Mouse (Mus musculus) forebrain, postnatal 0 days (tissue): Measurements from ENCODE around the gene Fance. TPM values are rescaled to one million over a fixed set of nuclear protein-coding genes. Genes with fewer than 3 reads are reported as not detected.

ENCODE experiments used
- ATAC-seq: fragments of 200-750 bp; cut with Nextera tagmentation; 2 replicates; pipeline ENCODE4 v1.8.0; 2017; ENCODE audit warnings: mild to moderate bottlenecking, moderate library complexity
- DNase-seq: peaks from one replicate; pipeline ENCODE4 v3.0.0-alpha.2; 2015
- H3K27ac ChIP-seq: fragments of 300-500 bp; sonication (generic); 2 replicates; pipeline ENCODE4 v1.5.1; 2014; ENCODE audit warnings: low read depth, mild to moderate bottlenecking, antibody characterized with exemption, low read length, moderate library complexity, mixed read lengths
- H3K27me3 ChIP-seq: fragments of 300-500 bp; sonication (generic); 2 replicates; pipeline ENCODE4 v1.6.1; 2014; ENCODE audit warnings: mild to moderate bottlenecking, low read length, mixed read lengths; ENCODE audit not compliant: insufficient read depth
- H3K36me3 ChIP-seq: fragments of 300-500 bp; sonication (generic); 2 replicates; pipeline ENCODE4 v1.6.1; 2014; ENCODE audit warnings: mild to moderate bottlenecking, moderate library complexity; ENCODE audit not compliant: insufficient read depth
- H3K4me1 ChIP-seq: fragments of 300-500 bp; sonication (generic); 2 replicates; pipeline ENCODE4 v1.6.1; 2014; ENCODE audit warnings: antibody characterized with exemption; ENCODE audit not compliant: insufficient read depth
- H3K4me2 ChIP-seq: fragments of 300-500 bp; sonication (generic); 2 replicates; pipeline ENCODE4 v1.6.1; 2014; ENCODE audit warnings: low read depth, mild to moderate bottlenecking, moderate library complexity
- H3K4me3 ChIP-seq: fragments of 300-500 bp; sonication (generic); 2 replicates; pipeline ENCODE4 v1.5.1; 2014; ENCODE audit warnings: low read depth, low read length, mixed read lengths
- H3K9ac ChIP-seq: fragments of 300-500 bp; sonication (generic); 2 replicates; pipeline ENCODE4 v1.6.1; 2014; ENCODE audit warnings: mild to moderate bottlenecking
- H3K9me3 ChIP-seq: fragments of 300-500 bp; sonication (generic); 2 replicates; pipeline ENCODE4 v1.6.1; 2016; ENCODE audit warnings: low read length
- CTCF ChIP-seq: sonication (generic); IDR thresholded peaks from 2 replicates; pipeline ENCODE4 v1.5.1; 2016; ENCODE audit warnings: antibody characterized with exemption, control low read depth, low read depth
- WGBS: fragments of 180-500 bp; shearing (Covaris S2); extraction: QIAGEN DNeasy Blood & Tissue Kit; methylation state at CpG from one replicate; pipeline ENCODE4 v1.1.7; 2014; 5-methylcytosine and 5-hydroxymethylcytosine counted together
- polyA plus RNA-seq: library from polyadenylated mRNA; unstranded; fragments of >200 nt; fragmentation: Nextera tagmentation; extraction: Ambion mirVana; gene quantifications from 2 replicates; pipeline ENCODE4 v1.2.1, GENCODE M21; 2015
- total RNA-seq: library from RNA; depleted of rRNA; stranded (reverse); fragments of >200 nt; gene quantifications from 2 replicates; pipeline ENCODE4 v1.2.3, GENCODE M21; 2014

Gene Fance
- total and polyA plus RNA-seq, 2 experiments from 2014 or later: 31.2 to 35.2 TPM

- Histone ChIP-seq H3K27ac (no peak overlapping the region), H3K27me3 (no peaks in the 10 kb centered on the region), H3K9ac (no peak overlapping the region), H3K36me3 (no peaks in the 10 kb centered on the region), H3K9me3 (no peaks in the 10 kb centered on the region), H3K4me1 (no peaks in the 10 kb centered on the region), H3K4me2 (no peak overlapping the region), H3K4me3 (no peak overlapping the region)
- TF ChIP-seq CTCF: no peak
- WGBS: 82% methylated on average over 11 of the region's 11 CpGs
- DNase-seq: no peak
- no peak for ATAC-seq
These were observed 22.6 kb upstream of the Fance start for GRCm38 (mm10) chr17:28290671-28291070.

DNA sequence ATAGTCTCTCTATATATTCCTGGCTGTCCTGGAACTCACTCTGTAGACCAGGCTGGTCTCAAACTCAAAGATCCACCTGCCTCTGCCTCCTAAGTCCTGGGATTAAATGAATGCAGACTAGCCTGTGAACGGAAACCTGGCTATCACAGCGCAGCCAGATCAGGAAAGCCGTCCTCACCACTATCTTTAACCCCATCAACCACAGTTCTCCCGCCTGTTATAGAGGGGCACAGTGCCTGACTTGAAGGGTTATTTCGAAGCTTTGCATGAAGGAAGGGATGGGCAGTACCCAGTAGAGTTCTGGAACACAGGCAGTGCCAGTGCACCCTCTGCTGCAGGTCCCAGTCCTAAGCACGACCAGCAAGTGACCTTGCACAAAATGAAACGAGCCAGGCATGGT lies 22.0 kb upstream of the Fance start:
- Histone ChIP-seq H3K4me2 (no peak overlapping the region), H3K36me3 (no peaks in the 10 kb centered on the region), H3K4me1 (no peaks in the 10 kb centered on the region), H3K27ac (no peak overlapping the region), H3K9me3 (no peaks in the 10 kb centered on the region), H3K4me3 (no peak overlapping the region), H3K27me3 (no peaks in the 10 kb centered on the region), H3K9ac (no peak overlapping the region)
- ATAC-seq (no peak), DNase-seq (no peak)
- no peak for TF ChIP-seq CTCF
- 83% methylated on average over 7 of the region's 7 CpGs for WGBS

DNA sequence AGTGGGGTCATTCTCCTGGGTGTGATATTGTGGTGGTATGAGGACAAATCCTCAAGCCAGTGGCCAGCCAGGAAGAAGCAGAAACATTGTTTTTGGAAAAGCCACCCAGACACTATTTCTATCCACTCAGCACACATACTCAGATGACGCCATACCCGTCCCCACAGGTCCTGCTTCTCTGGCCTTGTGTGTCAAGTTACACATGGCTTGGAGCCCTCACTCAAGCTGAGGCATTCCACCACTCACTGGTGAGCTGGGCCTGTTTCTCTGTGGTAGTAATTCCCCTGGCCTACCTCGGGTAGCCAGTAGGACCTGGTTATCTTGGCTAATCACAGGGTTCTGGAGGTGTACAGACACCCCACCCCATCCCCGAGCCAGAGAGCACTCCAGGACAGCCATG lies 19.6 kb upstream of the Fance start:
- DNase-seq: no peak
- Histone ChIP-seq H3K9ac (no peak overlapping the region), H3K9me3 (no peaks in the 10 kb centered on the region), H3K4me3 (no peak overlapping the region), H3K27me3 (no peaks in the 10 kb centered on the region), H3K36me3 (no peaks in the 10 kb centered on the region), H3K27ac (no peak overlapping the region), H3K4me1 (no peaks in the 10 kb centered on the region), H3K4me2 (no peak overlapping the region)
- WGBS: 84% methylated on average over 4 of the region's 4 CpGs
- no peak for ATAC-seq
- no peak for TF ChIP-seq CTCF

GRCm38 (mm10) chr17:28294449-28295333 lies 18.6 kb upstream of the Fance start:
- ATAC-seq: no peak; the same call in 1 of the 2 replicates
- no peaks in the 10 kb centered on the region for H3K36me3 ChIP-seq
- no peak overlapping the region for H3K4me3 ChIP-seq
- H3K4me1 ChIP-seq: no peaks in the 10 kb centered on the region
- no peak overlapping the region for H3K4me2 ChIP-seq
- no peak overlapping the region for H3K27ac ChIP-seq
- no peak for TF ChIP-seq CTCF
- no peak overlapping the region for H3K9ac ChIP-seq
- H3K27me3 ChIP-seq: no peaks in the 10 kb centered on the region
- DNase-seq: no peak
- WGBS: 71% methylated on average over 17 of the region's 17 CpGs
- H3K9me3 ChIP-seq: no peaks in the 10 kb centered on the region

DNA sequence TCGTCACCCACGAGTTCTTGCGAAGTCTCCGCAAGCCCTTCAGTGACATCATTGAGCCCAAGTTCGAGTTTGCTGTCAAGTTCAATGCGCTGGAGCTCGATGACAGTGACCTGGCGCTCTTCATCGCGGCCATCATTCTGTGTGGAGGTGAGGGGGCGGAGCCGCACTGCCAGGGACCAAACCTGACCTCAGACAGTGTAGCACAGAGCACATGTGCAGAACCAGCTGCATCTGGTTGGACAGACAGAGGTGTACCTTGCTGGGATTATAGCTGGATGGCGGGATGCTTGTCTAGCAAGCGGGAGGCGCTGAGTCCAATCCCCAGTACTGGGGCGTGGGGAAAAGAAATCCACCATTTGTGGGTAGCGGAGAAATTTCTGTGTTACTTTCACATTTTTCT lies 14.4 kb upstream of the Fance start:
- ATAC-seq (no peak), DNase-seq (no peak)
- H3K4me1 ChIP-seq: no peaks in the 10 kb centered on the region
- H3K9me3 ChIP-seq: no peaks in the 10 kb centered on the region
- no peak overlapping the region for H3K4me3 ChIP-seq
- no peak overlapping the region for H3K27ac ChIP-seq
- H3K36me3 ChIP-seq: no peaks in the 10 kb centered on the region
- no peak overlapping the region for H3K9ac ChIP-seq
- 94% methylated on average over 17 of the region's 17 CpGs for WGBS
- no peak for TF ChIP-seq CTCF
- H3K4me2 ChIP-seq: no peak overlapping the region
- H3K27me3 ChIP-seq: no peaks in the 10 kb centered on the region

DNA sequence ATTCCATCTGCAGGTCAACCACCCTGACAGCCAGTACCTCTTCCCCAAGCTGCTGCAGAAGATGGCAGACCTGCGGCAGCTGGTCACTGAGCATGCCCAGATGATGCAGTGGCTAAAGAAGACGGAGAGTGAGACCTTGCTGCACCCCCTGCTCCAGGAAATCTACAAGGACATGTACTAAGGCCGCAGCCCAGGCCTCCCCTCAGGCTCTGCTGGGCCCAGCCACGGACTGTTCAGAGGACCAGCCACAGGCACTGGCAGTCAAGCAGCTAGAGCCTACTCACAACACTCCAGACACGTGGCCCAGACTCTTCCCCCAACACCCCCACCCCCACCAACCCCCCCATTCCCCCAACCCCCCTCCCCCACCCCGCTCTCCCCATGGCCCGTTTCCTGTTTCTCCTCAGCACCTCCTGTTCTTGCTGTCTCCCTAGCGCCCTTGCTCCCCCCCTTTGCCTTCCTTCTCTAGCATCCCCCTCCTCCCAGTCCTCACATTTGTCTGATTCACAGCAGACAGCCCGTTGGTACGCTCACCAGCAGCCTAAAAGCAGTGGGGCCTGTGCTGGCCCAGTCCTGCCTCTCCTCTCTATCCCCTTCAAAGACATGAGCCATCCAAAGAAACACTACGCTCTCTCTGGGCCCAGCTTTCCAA lies 13.5 kb upstream of the Fance start:
- Histone ChIP-seq H3K4me3 (no peak overlapping the region), H3K36me3 (no peaks in the 10 kb centered on the region), H3K4me1 (no peaks in the 10 kb centered on the region), H3K9ac (no peak overlapping the region), H3K27me3 (no peaks in the 10 kb centered on the region), H3K9me3 (no peaks in the 10 kb centered on the region), H3K4me2 (no peak overlapping the region), H3K27ac (no peak overlapping the region)
- no peak; the same call in 1 of the 2 replicates for ATAC-seq
- no peak for DNase-seq
- no peak for TF ChIP-seq CTCF
- WGBS: 72% methylated on average over 11 of the region's 11 CpGs

DNA sequence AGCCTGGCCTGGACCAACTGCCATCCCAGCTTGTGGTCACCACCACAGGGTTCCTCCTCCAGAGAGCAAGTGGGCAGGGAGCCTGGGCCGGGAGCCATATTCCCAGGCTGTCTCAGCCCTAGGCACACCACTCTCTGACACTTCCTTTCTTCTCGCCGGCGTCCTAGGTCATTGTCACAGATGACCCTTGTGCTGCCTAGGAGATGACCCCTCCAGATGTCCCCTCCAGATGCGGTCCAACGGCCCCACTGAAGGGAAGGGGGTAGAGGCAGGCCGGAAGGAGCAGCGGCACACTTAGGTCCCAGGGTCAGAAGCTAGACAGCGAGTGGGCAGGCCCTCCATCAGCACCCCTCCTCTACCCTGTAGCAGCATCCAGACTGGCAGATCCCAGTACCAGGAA lies 13.0 kb upstream of the Fance start:
- Histone ChIP-seq H3K9me3 (no peaks in the 10 kb centered on the region), H3K4me3 (no peak overlapping the region), H3K9ac (no peak overlapping the region), H3K27me3 (no peaks in the 10 kb centered on the region), H3K36me3 (no peaks in the 10 kb centered on the region), H3K27ac (no peak overlapping the region), H3K4me1 (no peaks in the 10 kb centered on the region), H3K4me2 (no peak overlapping the region)
- no peak for TF ChIP-seq CTCF
- no peak for DNase-seq
- 66% methylated on average over 9 of the region's 9 CpGs for WGBS
- ATAC-seq: no peak
